Mouse (Mus musculus): ENCODE measurements around the gene Hoxc5. TPM values are rescaled to one million over a fixed set of nuclear protein-coding genes. Genes with fewer than 3 reads are reported as not detected.
A peak's percentile ranks its signal among the peaks of the same experiment; 100 is the strongest.

Hoxc5 gene
- total and polyA plus RNA-seq, 3 experiments: 6.7 to 10.3 (median 7.0) TPM

- DNase-seq: no peak
These were observed 21.8 kb upstream of the Hoxc5 start for GRCm38 (mm10) chr15:102945185-102946077.

DNA sequence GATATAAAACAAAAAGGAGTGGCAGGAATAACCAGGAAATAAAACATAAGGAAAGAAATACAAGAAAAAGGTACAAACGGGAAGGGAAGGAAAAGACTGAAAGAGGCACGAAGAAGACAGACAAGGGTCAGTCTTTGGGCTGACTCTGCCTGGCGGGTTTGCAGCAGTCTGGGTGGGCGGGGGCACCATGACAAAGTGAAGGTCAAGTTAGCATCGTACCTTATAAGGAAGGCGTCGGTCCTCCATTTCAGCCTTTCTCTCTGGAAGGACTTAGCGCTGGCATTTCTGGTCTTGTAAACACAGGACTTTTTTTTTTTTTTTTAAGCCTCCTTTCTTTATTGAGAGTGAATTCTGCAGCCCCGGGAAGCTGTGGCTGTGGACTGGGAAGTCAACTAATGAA lies 20.0 kb upstream of the Hoxc5 start:
- DNase-seq: no peak

DNA sequence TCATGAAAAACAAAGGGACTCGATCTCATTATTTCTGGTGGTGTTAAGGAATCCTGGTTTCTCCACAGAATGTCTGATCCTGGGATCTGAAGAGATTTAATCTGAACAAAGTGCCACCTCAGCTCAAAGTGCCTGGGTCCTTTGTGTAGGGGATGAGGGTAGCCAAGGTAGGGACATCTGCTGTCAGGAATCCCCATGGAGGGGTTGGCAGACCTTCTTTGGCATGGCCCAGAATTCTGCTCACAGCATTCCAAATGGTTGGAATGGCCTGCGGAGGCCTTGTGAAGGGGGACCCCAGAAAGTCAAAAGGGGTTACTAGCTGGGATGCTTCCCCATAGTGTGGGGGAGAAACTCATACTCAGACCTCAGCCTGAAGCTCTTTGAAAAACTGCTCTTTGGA lies 18.4 kb upstream of the Hoxc5 start:
- no peak for DNase-seq

DNA sequence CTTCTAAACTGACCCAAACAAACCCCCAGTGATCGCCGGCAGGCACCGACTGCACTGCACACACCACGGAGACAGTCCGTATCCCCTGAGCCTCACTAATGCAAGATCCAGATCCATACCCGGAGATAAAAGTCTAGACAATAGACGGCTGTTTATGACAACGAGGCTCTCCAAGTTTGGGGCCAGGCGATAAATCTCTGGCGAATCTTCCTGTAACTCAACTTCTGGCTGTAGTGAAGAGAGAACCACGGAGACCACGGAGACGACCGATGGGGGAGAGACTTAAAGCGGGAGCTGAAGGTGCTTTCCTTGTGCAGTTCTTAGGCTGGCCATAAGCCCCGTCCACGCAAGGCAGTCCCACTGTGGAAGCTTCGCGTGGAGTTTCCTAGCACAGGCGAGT lies 17.5 kb upstream of the Hoxc5 start:
- DNase-seq: no peak

DNA sequence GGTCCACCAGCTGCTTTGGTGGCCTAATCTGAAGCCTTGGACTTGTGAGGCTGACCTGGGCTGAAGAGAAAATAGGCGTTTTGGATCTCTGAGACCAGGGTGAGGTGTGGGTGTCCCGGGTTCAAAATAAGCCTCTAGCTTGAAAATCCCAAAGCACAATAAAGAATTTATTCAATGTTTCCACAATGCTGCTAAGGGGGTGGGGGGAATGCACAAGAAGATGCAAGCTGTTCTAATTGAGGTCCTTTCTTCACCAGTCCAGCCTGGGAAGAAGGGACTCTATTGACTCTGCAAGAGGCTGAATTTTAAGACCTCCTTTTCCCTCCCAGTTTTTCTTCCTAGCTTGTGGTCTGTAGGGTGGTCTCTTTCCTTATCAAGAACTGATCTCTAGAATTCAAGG lies 16.4 kb upstream of the Hoxc5 start:
- DNase-seq: no peak

DNA sequence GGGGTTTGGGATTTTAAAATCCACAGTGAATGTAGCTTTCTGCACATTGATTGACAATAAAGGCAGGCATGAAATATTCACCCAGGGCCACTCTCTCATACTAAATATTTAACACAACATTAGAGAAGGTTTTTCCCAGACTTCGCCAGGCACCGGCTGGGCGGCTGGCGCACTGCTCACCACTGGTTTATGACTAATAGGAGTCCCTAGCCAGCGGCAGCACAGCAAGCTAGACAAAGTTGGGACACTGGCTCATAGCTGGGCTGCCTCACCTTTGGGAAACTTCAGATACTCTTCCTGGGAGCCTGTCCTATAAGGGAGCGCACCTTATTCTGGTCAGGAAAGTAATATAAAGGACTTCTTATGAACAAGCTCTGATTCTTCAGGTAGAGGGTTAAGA lies 13.7 kb upstream of the Hoxc5 start:
- no peak for DNase-seq

DNA sequence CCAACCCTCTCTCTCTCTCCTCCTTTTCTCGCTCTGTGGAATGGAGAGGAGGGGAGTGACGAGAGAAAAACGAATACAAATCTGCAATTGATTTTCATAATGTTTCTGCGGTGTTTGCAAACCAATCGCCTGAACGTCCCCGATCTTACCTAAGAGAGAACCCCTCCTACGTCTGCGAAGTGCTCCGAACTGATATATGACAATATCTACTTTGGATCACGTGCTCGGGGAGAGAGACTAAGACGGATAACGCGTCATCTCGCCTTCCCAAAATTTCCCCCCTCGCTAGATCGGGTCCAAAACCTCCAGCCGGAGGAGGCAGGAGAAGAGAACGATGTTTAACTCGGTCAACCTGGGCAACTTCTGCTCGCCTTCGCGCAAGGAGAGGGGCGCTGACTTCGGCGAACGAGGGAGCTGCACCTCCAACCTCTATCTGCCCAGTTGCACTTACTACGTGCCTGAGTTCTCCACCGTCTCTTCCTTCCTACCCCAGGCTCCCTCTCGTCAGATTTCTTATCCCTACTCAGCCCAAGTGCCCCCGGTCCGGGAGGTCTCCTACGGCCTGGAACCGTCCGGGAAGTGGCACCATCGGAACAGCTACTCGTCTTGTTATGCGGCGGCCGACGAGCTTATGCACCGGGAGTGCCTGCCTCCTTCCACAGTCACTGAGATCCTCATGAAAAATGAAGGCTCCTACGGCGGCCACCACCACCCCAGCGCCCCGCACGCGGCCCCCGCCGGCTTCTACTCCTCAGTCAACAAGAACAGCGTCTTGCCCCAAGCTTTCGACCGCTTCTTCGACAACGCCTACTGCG lies 12.8 kb upstream of the Hoxc5 start, which contains the start of gene Hoxc11:
TSS of gene Hoxc11 (plus strand) at position 236 of the 815 bp plus-strand sequence.
- no peak for DNase-seq

- DNase-seq: no peak
These were observed 12.2 kb upstream of the Hoxc5 start for GRCm38 (mm10) chr15:102955007-102955382.

GRCm38 (mm10) chr15:102955833-102956640 lies 11.2 kb upstream of the Hoxc5 start:
- no peak for DNase-seq

- DNase-seq: no peak
These were observed 10.3 kb upstream of the Hoxc5 start for GRCm38 (mm10) chr15:102956906-102957305.

- DNase-seq: no peak
These were observed 7.5 kb upstream of the Hoxc5 start for GRCm38 (mm10) chr15:102959663-102960191.

DNA sequence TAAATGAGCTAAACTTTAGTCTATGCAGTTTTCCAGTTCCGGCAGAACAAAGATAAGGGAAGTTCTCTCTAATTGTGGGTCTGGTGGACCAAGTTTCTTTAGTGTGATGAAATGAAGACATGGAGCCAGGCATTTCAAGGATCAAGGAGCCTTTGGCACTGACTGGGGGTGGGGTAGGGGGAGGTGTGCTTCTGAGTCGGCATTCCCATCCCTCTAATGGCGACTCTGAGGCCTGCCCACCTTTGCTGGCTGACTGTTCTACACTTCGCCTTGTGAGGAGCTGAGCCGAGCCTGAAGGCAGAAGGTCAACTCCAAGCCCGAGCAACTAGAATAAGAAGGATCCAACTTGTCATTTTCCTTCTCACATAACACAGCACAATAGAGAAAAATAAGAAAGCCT lies 5.5 kb upstream of the Hoxc5 start:
- no peak for DNase-seq

- DNase-seq: no peak
These were observed 4.8 kb upstream of the Hoxc5 start for GRCm38 (mm10) chr15:102962492-102962891.

- no peak for DNase-seq
These were observed 4.0 kb upstream of the Hoxc5 start for GRCm38 (mm10) chr15:102963259-102963658.

GRCm38 (mm10) chr15:102963671-102964640 lies 3.3 kb upstream of the Hoxc5 start:
- DNase-seq: peak; percentile 33

GRCm38 (mm10) chr15:102965003-102965891 lies 2.0 kb upstream of the Hoxc5 start:
- DNase-seq: no peak

DNA sequence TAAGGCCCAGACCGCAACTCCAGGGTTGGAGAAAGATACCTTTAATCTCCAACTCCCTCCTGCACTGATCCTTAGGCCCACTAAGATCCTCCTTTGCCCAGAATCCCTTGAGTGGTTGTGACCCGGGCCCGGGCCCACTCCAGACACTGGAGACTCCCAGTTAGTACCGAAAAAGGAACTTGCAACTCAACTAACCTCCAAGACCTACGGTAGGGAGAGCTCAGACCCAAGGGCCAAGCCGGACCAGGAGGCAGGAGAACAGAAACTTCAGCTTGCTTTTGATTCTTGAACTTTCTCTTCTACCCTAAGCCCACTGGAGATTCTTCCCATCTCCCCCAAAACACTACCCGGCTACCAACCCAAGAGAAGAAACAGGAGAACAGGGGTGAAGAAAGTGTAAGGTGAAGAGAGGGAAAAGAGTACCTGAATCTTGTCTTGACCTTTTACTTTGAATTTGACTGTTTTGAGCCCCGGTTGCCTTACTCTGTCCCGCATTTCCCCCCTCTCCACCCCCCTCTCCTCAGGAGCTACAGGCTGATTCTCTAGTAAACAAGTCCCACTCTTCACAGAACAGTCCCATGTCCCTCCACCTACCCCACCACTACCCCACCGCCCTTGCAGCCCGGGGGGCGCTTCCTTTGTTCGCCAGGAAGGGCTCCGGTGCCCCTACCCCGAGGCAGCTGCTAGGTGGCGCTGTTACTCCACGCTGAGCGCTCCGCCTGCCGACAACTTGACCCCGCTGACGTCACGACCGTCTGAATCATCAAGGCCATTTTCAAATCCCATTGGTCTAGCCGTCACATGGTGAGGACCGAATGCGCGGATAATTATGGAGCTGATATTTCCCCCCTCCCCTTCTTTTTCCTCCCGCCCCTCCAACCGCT lies 1.1 kb upstream of the Hoxc5 start:
- peak; percentile 86 for DNase-seq

DNA sequence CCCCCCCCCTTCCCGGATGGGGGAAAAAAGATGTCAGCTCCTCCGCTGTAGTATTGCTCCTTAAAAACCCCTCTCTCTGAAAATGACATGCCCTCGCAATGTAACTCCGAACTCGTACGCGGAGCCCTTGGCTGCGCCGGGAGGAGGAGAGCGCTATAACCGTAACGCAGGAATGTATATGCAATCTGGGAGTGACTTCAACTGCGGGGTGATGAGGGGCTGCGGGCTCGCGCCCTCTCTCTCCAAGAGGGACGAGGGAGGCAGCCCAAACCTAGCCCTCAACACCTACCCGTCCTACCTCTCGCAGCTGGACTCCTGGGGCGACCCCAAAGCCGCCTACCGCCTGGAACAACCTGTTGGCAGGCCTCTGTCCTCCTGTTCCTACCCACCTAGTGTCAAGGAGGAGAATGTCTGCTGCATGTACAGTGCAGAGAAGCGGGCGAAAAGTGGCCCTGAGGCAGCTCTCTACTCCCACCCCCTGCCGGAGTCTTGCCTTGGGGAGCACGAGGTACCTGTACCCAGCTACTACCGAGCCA lies 399 bp upstream of the Hoxc5 start, which contains the start of gene Hoxc10:
TSS of gene Hoxc10 (plus strand) at position 21 of the 536 bp plus-strand sequence.
- no peak for DNase-seq
